Mouse (Mus musculus) midbrain, embryonic 11.5 days (tissue): ENCODE results near the gene Scaf4. TPM values are rescaled to one million over a fixed set of nuclear protein-coding genes. Genes with fewer than 3 reads are reported as not detected.
"Not testable (repeated sequence)": the region's sequence is repeated elsewhere in the genome, so short reads cannot be mapped to it uniquely, and the experiment has no call there.

Experiments used
- ATAC-seq: fragments of 200-750 bp; cut with Nextera tagmentation; 2 replicates; pipeline ENCODE4 v1.8.0; 2017; ENCODE audit warnings: moderate TSS enrichment, moderate library complexity; ENCODE audit not compliant: low FRiP score
- DNase-seq: peaks from one replicate; pipeline ENCODE4 v3.0.0; 2015; ENCODE audit warnings: low spot score; ENCODE audit errors: missing footprints
- H3K27ac ChIP-seq: fragments of 300-500 bp; sonication (generic); 2 replicates; pipeline ENCODE4 v1.5.1; 2014; ENCODE audit warnings: low read depth, low read length
- H3K27me3 ChIP-seq: fragments of 300-500 bp; sonication (generic); 2 replicates; pipeline ENCODE4 v1.6.1; 2014; ENCODE audit warnings: mild to moderate bottlenecking, low read length, moderate library complexity, mixed read lengths; ENCODE audit not compliant: control insufficient read depth, insufficient read depth
- H3K36me3 ChIP-seq: fragments of 300-500 bp; sonication (generic); 2 replicates; pipeline ENCODE4 v1.6.1; 2014; ENCODE audit warnings: mild to moderate bottlenecking, low read length, moderate library complexity, mixed read lengths; ENCODE audit not compliant: control insufficient read depth, insufficient read depth
- H3K4me1 ChIP-seq: fragments of 300-500 bp; sonication (generic); 2 replicates; pipeline ENCODE4 v1.6.1; 2014; ENCODE audit warnings: low read length; ENCODE audit not compliant: control insufficient read depth, insufficient read depth
- H3K4me2 ChIP-seq: fragments of 300-500 bp; sonication (generic); 2 replicates; pipeline ENCODE4 v1.6.1; 2014; ENCODE audit warnings: mild to moderate bottlenecking, moderate library complexity
- H3K4me3 ChIP-seq: fragments of 300-500 bp; sonication (generic); 2 replicates; pipeline ENCODE4 v1.5.1; 2014; ENCODE audit warnings: low read depth, low read length
- H3K9ac ChIP-seq: fragments of 300-500 bp; sonication (generic); 2 replicates; pipeline ENCODE4 v1.6.1; 2014; ENCODE audit warnings: low read length
- H3K9me3 ChIP-seq: fragments of 300-500 bp; sonication (generic); 2 replicates; pipeline ENCODE4 v1.6.1; 2016; ENCODE audit warnings: low read length; ENCODE audit not compliant: control insufficient read depth
- WGBS: fragments of 180-500 bp; shearing (Covaris S2); extraction: QIAGEN DNeasy Blood & Tissue Kit; methylation state at CpG from one replicate; pipeline ENCODE4 v1.1.7; 2014; 5-methylcytosine and 5-hydroxymethylcytosine counted together
- polyA plus RNA-seq: library from polyadenylated mRNA; unstranded; fragments of >200 nt; fragmentation: Nextera tagmentation; extraction: Ambion mirVana; gene quantifications from 2 replicates; pipeline ENCODE4 v1.2.1, GENCODE M21; 2014

Scaf4 gene
- polyA plus RNA-seq, 1 experiment from 2014 or later = 31.6 TPM

- H3K9ac ChIP-seq = no peak overlapping the region
- ATAC-seq = no peak
- no peak for DNase-seq
- peaks cover under 1% of the 10 kb centered on the region; the same call in 1 of the 2 replicates for H3K4me1 ChIP-seq
- H3K27me3 ChIP-seq = no peaks in the 10 kb centered on the region
- no peak overlapping the region for H3K4me3 ChIP-seq
- H3K36me3 ChIP-seq = no peaks in the 10 kb centered on the region
- WGBS = 90% methylated on average over 2 of the region's 2 CpGs
- H3K27ac ChIP-seq = no peak overlapping the region
- H3K4me2 ChIP-seq = no peak overlapping the region
- H3K9me3 ChIP-seq = no peaks in the 10 kb centered on the region
These were observed 67.9 kb downstream of the Scaf4 start for GRCm38 (mm10) chr16:90216414-90216813.

- H3K4me2 ChIP-seq, H3K9me3 ChIP-seq, H3K36me3 ChIP-seq, H3K27ac ChIP-seq, H3K4me1 ChIP-seq, H3K4me3 ChIP-seq, H3K27me3 ChIP-seq, H3K9ac ChIP-seq, ATAC-seq, DNase-seq: not testable (repeated sequence)
- WGBS = 88% methylated on average over 5 of the region's 5 CpGs
These were observed 68.4 kb downstream of the Scaf4 start for GRCm38 (mm10) chr16:90215879-90216278.

- Histone ChIP-seq H3K4me1 (no peaks in the 10 kb centered on the region), H3K4me2 (no peak overlapping the region), H3K4me3 (no peak overlapping the region), H3K36me3 (no peaks in the 10 kb centered on the region), H3K27ac (no peak overlapping the region), H3K9ac (no peak overlapping the region), H3K27me3 (no peaks in the 10 kb centered on the region), H3K9me3 (no peaks in the 10 kb centered on the region)
- ATAC-seq (no peak), DNase-seq (peak; percentile 35)
- WGBS = 90% methylated on average over 11 of the region's 11 CpGs
These were observed 69.4 kb downstream of the Scaf4 start for GRCm38 (mm10) chr16:90214731-90215565.

- H3K27ac ChIP-seq = no peak overlapping the region
- no peak for ATAC-seq
- no peaks in the 10 kb centered on the region for H3K4me1 ChIP-seq
- no peak overlapping the region for H3K4me2 ChIP-seq
- H3K9me3 ChIP-seq = no peaks in the 10 kb centered on the region
- H3K4me3 ChIP-seq = no peak overlapping the region
- peak; percentile 80 for DNase-seq
- no peaks in the 10 kb centered on the region for H3K27me3 ChIP-seq
- no peaks in the 10 kb centered on the region for H3K36me3 ChIP-seq
- H3K9ac ChIP-seq = no peak overlapping the region
- WGBS = 82% methylated on average over 12 of the region's 12 CpGs
These were observed 70.6 kb downstream of the Scaf4 start for GRCm38 (mm10) chr16:90213477-90214339.

DNA sequence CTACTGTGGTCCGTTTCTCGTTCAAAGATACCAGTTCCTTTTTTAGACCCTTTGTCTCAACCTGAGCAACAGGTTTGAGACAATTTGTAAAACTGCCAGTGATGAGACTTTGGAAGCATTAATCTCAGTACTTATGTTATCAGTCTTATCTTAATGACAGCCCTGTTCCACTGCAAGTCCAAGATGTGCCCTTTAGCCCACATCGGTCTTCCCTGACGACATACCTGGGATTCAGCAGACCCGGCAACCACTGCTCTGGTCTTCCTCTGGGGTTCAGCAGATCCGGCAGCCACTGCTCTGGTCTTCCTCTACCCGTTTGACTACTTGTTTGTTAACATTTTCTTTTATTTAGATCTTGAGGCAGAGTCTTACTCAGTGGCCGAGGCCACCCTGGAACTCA lies 72.5 kb downstream of the Scaf4 start:
- DNase-seq (no peak), ATAC-seq (no peak)
- Histone ChIP-seq H3K36me3 (no peaks in the 10 kb centered on the region), H3K9ac (no peak overlapping the region), H3K4me1 (no peaks in the 10 kb centered on the region), H3K27ac (no peak overlapping the region), H3K27me3 (no peaks in the 10 kb centered on the region), H3K4me3 (no peak overlapping the region), H3K9me3 (no peaks in the 10 kb centered on the region), H3K4me2 (no peak overlapping the region)
- WGBS = 85% methylated on average over 8 of the region's 8 CpGs

DNA sequence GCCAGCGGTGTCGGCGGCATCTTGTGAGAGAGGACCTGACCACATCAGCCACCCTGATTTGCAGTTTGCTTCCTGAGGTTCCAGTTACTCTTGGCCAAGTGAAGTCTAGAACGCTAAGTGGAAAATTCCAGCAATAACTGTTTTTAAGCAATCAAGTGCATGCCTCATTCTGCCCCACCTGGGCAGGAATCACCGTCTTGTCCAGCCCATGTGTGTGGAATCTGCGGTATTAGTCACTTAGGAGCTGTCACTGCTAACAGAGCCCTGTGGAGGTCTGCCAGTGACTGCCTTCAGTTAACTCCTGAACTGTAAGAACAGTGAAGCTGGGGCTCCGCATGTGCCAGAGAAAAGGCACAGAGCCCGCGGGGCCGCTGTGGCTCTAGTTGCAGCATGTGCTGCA lies 73.6 kb downstream of the Scaf4 start:
- 88% methylated on average over 10 of the region's 10 CpGs for WGBS
- H3K9me3 ChIP-seq = no peaks in the 10 kb centered on the region
- H3K4me1 ChIP-seq = no peaks in the 10 kb centered on the region
- H3K27ac ChIP-seq = no peak overlapping the region
- no peak overlapping the region for H3K4me2 ChIP-seq
- no peak overlapping the region for H3K4me3 ChIP-seq
- no peak overlapping the region for H3K9ac ChIP-seq
- no peak for DNase-seq
- ATAC-seq = no peak
- H3K36me3 ChIP-seq = no peaks in the 10 kb centered on the region
- no peaks in the 10 kb centered on the region for H3K27me3 ChIP-seq

- ATAC-seq = no peak
- no peaks in the 10 kb centered on the region for H3K36me3 ChIP-seq
These were observed 75.3 kb downstream of the Scaf4 start for GRCm38 (mm10) chr16:90208996-90209395.

GRCm38 (mm10) chr16:90204868-90205267 lies 79.4 kb downstream of the Scaf4 start:
- Histone ChIP-seq H3K36me3 (no peaks in the 10 kb centered on the region), H3K4me3 (no peak overlapping the region), H3K27me3 (no peaks in the 10 kb centered on the region), H3K9me3 (no peaks in the 10 kb centered on the region), H3K4me1 (no peaks in the 10 kb centered on the region), H3K27ac (no peak overlapping the region), H3K9ac (no peak overlapping the region), H3K4me2 (no peak overlapping the region)
- DNase-seq (peak; percentile 33), ATAC-seq (no peak)
- WGBS = 94% methylated on average over 2 of the region's 2 CpGs

More at GRCm38 (mm10) chr16:90208996-90209395, 75.3 kb downstream of the Scaf4 start:
- Histone ChIP-seq H3K9me3 (no peaks in the 10 kb centered on the region), H3K27me3 (no peaks in the 10 kb centered on the region), H3K4me3 (no peak overlapping the region), H3K9ac (no peak overlapping the region), H3K4me1 (no peaks in the 10 kb centered on the region), H3K27ac (no peak overlapping the region), H3K4me2 (no peak overlapping the region)
- 83% methylated on average over 3 of the region's 3 CpGs for WGBS
- peak; percentile 72 for DNase-seq
